Mouse (Mus musculus) ES-E14 (cell line): Measurements from ENCODE around the gene Shoc2. TPM values are rescaled to one million over a fixed set of nuclear protein-coding genes. Genes with fewer than 3 reads are reported as not detected.

ENCODE experiments used
- DNase-seq: peaks from one replicate; pipeline ENCODE4 v3.0.0-alpha.2; 2013; ENCODE audit warnings: low read depth, low spot score
- H3K27ac ChIP-seq: 2 replicates; pipeline ENCODE4 v1.5.1; 2012; ENCODE audit warnings: low read depth, mild to moderate bottlenecking, low read length, moderate library complexity, mixed read lengths; ENCODE audit not compliant: poor library complexity, insufficient read depth, severe bottlenecking
- H3K36me3 ChIP-seq: 2 replicates; pipeline ENCODE4 v1.6.1; 2012; ENCODE audit warnings: mild to moderate bottlenecking, low read length, moderate library complexity, mixed read lengths; ENCODE audit not compliant: control insufficient read depth, poor library complexity, insufficient read depth, severe bottlenecking
- H3K4me1 ChIP-seq, 2 experiments: fragments of 150-350 bp in 1 of 2; sonication (generic) in 1 of 2; 2 replicates each; pipeline ENCODE4 v1.6.1; 2012; ENCODE audit warnings: low read length in 2 of 2, mild to moderate bottlenecking in 1 of 2, mixed read lengths in 1 of 2; ENCODE audit not compliant: control insufficient read depth in 2 of 2, insufficient read depth in 2 of 2, poor library complexity in 1 of 2
- H3K4me3 ChIP-seq, 2 experiments: fragments of 150-350 bp in 1 of 2; sonication (generic) in 1 of 2; 2 replicates each; pipeline ENCODE4 v1.5.1; 2012; ENCODE audit warnings: low read length in 2 of 2, low read depth in 1 of 2, mild to moderate bottlenecking in 1 of 2, mixed read lengths in 1 of 2; ENCODE audit not compliant: insufficient read depth in 1 of 2, poor library complexity in 1 of 2, severe bottlenecking in 1 of 2
- H3K9ac ChIP-seq: 2 replicates; pipeline ENCODE4 v1.6.1; 2012; ENCODE audit warnings: low read depth, mild to moderate bottlenecking, low read length, mixed read lengths; ENCODE audit not compliant: poor library complexity, insufficient read depth, severe bottlenecking
- H3K9me3 ChIP-seq: fragments of 150-350 bp; sonication (generic); 2 replicates; pipeline ENCODE4 v1.6.1; 2012; ENCODE audit warnings: low read depth, mild to moderate bottlenecking, low read length; ENCODE audit not compliant: control insufficient read depth, insufficient read depth
- CHD2 ChIP-seq: IDR thresholded peaks from 2 replicates; pipeline ENCODE4 v1.6.1; 2014; ENCODE audit warnings: mild to moderate bottlenecking, low read depth, low read length, inconsistent platforms
- HCFC1 ChIP-seq: IDR thresholded peaks from 2 replicates; pipeline ENCODE4 v1.6.1; 2012; ENCODE audit warnings: low read length, inconsistent platforms, borderline replicate concordance; ENCODE audit not compliant: insufficient read depth
- MAFK ChIP-seq: IDR thresholded peaks from 2 replicates; pipeline ENCODE4 v1.6.1; 2014; ENCODE audit warnings: mild to moderate bottlenecking, low read depth, low read length, inconsistent platforms; ENCODE audit not compliant: insufficient read depth
- ZC3H11A ChIP-seq: IDR thresholded peaks from 2 replicates; pipeline ENCODE4 v1.6.1; 2012; ENCODE audit warnings: low read depth, mild to moderate bottlenecking, inconsistent platforms, low read length, borderline replicate concordance
- ZNF384 ChIP-seq: IDR thresholded peaks from 2 replicates; pipeline ENCODE4 v1.6.1; 2012; ENCODE audit warnings: low read depth, low read length, inconsistent platforms
- in situ Hi-C, 2 experiments: fragments of 600-800 bp; cut with MboI; formaldehyde crosslinking; loops; one replicate each; pipeline ENCODE4 v1.15.1; 2025; ENCODE audit warnings: low sequenced_read_pairs in 2 of 2, inconsistent platforms in 1 of 2; ENCODE audit not compliant: unreplicated experiment in 2 of 2
- total RNA-seq: library from RNA; depleted of rRNA; stranded (reverse); fragments of 300-350 nt; gene quantifications from 2 replicates; pipeline ENCODE4 v1.2.3, GENCODE M21; 2012

Gene Shoc2
- total RNA-seq, 1 experiment: 26.6 TPM

- no peak overlapping the region for H3K27ac ChIP-seq
- in situ Hi-C loops: no loop called here
- TF ChIP-seq CHD2 (no peak), ZNF384 (no peak), MAFK (no peak), ZC3H11A (no peak), HCFC1 (no peak)
- H3K9me3 ChIP-seq: no peaks in the 10 kb centered on the region
- H3K4me3 ChIP-seq: no peak overlapping the region
- DNase-seq: no peak
- no peaks in the 10 kb centered on the region for H3K36me3 ChIP-seq
- H3K4me1 ChIP-seq: no peaks in the 10 kb centered on the region
- H3K9ac ChIP-seq: no peak overlapping the region
These were observed 44.9 kb upstream of the Shoc2 start for GRCm38 (mm10) chr19:53898970-53899900.

GRCm38 (mm10) chr19:53899941-53900610, 44.0 kb upstream of the Shoc2 start:
- no peak for DNase-seq
- TF ChIP-seq CHD2 (no peak), ZNF384 (no peak), HCFC1 (no peak), MAFK (no peak), ZC3H11A (no peak)
- H3K4me1 ChIP-seq: no peaks in the 10 kb centered on the region
- in situ Hi-C loops: no loop called here
- no peaks in the 10 kb centered on the region for H3K9me3 ChIP-seq
- H3K4me3 ChIP-seq: no peak overlapping the region
- H3K36me3 ChIP-seq: no peaks in the 10 kb centered on the region
- no peak overlapping the region for H3K9ac ChIP-seq
- no peak overlapping the region for H3K27ac ChIP-seq

- in situ Hi-C loops: no loop called here
- Histone ChIP-seq H3K4me3 (peak overlapping the region in 1 of 2 experiments; percentile 57; a peak in 1 of 4 replicates), H3K9ac (peak overlapping the region; percentile 64; the same call in 1 of the 2 replicates), H3K9me3 (no peaks in the 10 kb centered on the region), H3K36me3 (no peaks in the 10 kb centered on the region), H3K27ac (no peak overlapping the region), H3K4me1 (no peaks in the 10 kb centered on the region)
- TF ChIP-seq CHD2 (no peak), ZC3H11A (no peak), ZNF384 (no peak), HCFC1 (no peak), MAFK (no peak)
- DNase-seq: no peak
These were observed 42.0 kb upstream of the Shoc2 start for GRCm38 (mm10) chr19:53901931-53902738.

GRCm38 (mm10) chr19:53902739-53903487, 41.2 kb upstream of the Shoc2 start:
- no peak for TF ChIP-seq ZC3H11A
- TF ChIP-seq ZNF384: no peak
- TF ChIP-seq CHD2: no peak
- TF ChIP-seq HCFC1: no peak
- no peak for TF ChIP-seq MAFK

More at GRCm38 (mm10) chr19:53902739-53903487, 41.2 kb upstream of the Shoc2 start:
- Histone ChIP-seq H3K4me3 (peak overlapping the region; percentile 79 to 96), H3K9me3 (no peaks in the 10 kb centered on the region), H3K4me1 (no peaks in the 10 kb centered on the region), H3K27ac (no peak overlapping the region), H3K9ac (peak overlapping the region; percentile 81), H3K36me3 (no peaks in the 10 kb centered on the region)
- DNase-seq: peak; percentile 87
- in situ Hi-C loops: no loop called here
